Mouse (Mus musculus) lung, embryonic 15.5 days (tissue): ENCODE data around the gene Lrrc3b. TPM values are rescaled to one million over a fixed set of nuclear protein-coding genes. Genes with fewer than 3 reads are reported as not detected.

Experiments used
- ATAC-seq: fragments of 200-750 bp; cut with Nextera tagmentation; 2 replicates; pipeline ENCODE4 v1.8.0; 2017; ENCODE audit warnings: moderate number of reproducible peaks, borderline replicate concordance; ENCODE audit not compliant: low FRiP score, low TSS enrichment; ENCODE audit errors: extremely low read depth
- H3K27ac ChIP-seq: fragments of 300-500 bp; sonication (generic); 2 replicates; pipeline ENCODE4 v1.5.1; 2015; ENCODE audit warnings: moderate library complexity, mild to moderate bottlenecking, inconsistent platforms
- H3K27me3 ChIP-seq: fragments of 300-500 bp; sonication (generic); 2 replicates; pipeline ENCODE4 v1.6.1; 2015; ENCODE audit warnings: inconsistent platforms
- H3K36me3 ChIP-seq: fragments of 300-500 bp; sonication (generic); 2 replicates; pipeline ENCODE4 v1.6.1; 2015; ENCODE audit warnings: inconsistent platforms
- H3K4me1 ChIP-seq: fragments of 300-500 bp; sonication (generic); 2 replicates; pipeline ENCODE4 v1.6.1; 2015; ENCODE audit warnings: inconsistent platforms
- H3K4me2 ChIP-seq: fragments of 300-500 bp; sonication (generic); 2 replicates; pipeline ENCODE4 v1.6.1; 2015; ENCODE audit warnings: inconsistent platforms, mild to moderate bottlenecking, moderate library complexity
- H3K4me3 ChIP-seq: fragments of 300-500 bp; sonication (generic); 2 replicates; pipeline ENCODE4 v1.5.1; 2015; ENCODE audit warnings: mild to moderate bottlenecking, inconsistent platforms
- H3K9ac ChIP-seq: fragments of 300-500 bp; sonication (generic); 2 replicates; pipeline ENCODE4 v1.6.1; 2015; ENCODE audit warnings: inconsistent platforms
- H3K9me3 ChIP-seq: fragments of 300-500 bp; sonication (generic); 2 replicates; pipeline ENCODE4 v1.6.1; 2016; ENCODE audit warnings: inconsistent platforms
- WGBS: fragments of 180-500 bp; shearing (Covaris S2); methylation state at CpG from one replicate; pipeline ENCODE4 v1.1.7; 2015; 5-methylcytosine and 5-hydroxymethylcytosine counted together
- polyA plus RNA-seq: library from polyadenylated mRNA; unstranded; fragments of >200 nt; fragmentation: Nextera tagmentation; extraction: Ambion mirVana; gene quantifications from 2 replicates; pipeline ENCODE4 v1.2.1, GENCODE M21; 2015

Lrrc3b gene
- polyA plus RNA-seq, 1 experiment from 2014 or later: 3.2 TPM

DNA sequence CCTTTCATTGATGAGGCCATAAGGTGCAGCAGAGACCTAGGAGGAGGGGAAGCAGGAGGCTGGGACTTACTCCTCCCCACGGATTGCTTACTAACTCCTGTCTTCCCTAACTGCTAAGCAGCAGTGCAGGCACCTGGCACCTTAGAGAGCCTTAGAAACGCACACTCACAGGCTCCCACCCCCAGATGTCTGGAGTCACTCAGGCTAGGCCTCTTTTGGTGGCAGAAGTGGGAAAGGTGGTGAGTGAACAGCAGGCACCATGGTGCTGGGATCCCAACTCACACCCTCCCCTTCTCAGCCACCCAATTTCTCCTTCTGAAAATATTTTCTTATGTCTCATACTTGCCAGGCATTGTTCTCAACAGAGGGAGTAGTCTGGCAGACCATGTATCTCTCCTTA is 55.7 kb downstream of the Lrrc3b start:
- no peak overlapping the region for H3K9ac ChIP-seq
- no peak overlapping the region for H3K4me3 ChIP-seq
- H3K4me2 ChIP-seq: no peak overlapping the region
- H3K9me3 ChIP-seq: no peaks in the 10 kb centered on the region
- no peak for ATAC-seq
- no peak overlapping the region for H3K27ac ChIP-seq
- no peaks in the 10 kb centered on the region for H3K27me3 ChIP-seq
- H3K36me3 ChIP-seq: no peaks in the 10 kb centered on the region
- H3K4me1 ChIP-seq: no peaks in the 10 kb centered on the region
- 24% methylated on average over 2 of the region's 2 CpGs for WGBS

DNA sequence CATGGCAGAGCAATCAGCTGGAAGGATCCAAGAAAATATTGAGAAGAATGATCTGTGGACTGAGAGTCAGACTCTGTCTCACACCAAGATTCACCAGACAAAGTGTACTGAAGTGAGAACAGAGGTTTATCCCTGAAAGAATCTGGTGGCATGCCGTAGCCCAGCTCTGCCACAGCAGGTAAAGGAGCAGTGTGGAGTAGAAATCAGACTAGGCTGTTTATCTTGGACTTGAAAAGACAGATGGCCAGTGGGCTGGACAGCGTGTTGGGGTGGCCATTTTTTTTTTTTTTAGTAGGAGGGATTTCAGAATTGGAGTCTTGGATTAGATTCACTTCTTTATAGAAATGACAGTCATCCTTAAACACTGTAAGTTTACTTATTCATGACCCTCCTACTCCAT is 61.4 kb downstream of the Lrrc3b start:
- ATAC-seq: no peak
- 55% methylated on average over 2 of the region's 2 CpGs for WGBS
- no peaks in the 10 kb centered on the region for H3K27me3 ChIP-seq

DNA sequence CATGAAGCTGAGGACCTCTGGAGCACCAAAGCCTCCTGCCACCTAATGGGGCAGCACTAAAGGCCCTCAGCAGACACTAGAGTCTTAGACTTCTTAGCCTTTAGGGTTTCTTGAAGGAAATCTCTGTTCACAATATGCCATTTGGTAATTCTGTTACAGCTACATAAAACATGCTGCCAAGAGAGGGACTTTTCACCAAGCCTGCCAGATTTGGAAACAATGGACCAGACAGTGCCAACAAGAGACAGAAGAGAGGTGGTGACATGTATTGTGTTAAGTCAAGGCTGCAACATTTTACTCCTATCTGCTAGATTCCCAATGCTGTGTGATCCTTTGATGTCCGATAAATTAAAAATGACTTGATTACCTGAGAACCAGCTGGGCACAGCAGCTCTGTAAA is 62.0 kb downstream of the Lrrc3b start:
- 86% methylated on average over 1 of the region's 1 CpGs for WGBS

More for the DNA sequence above, 61.4 kb downstream of the Lrrc3b start:
- Histone ChIP-seq H3K36me3 (no peaks in the 10 kb centered on the region), H3K4me1 (no peaks in the 10 kb centered on the region), H3K4me2 (no peak overlapping the region), H3K9ac (no peak overlapping the region), H3K27ac (no peak overlapping the region), H3K4me3 (no peak overlapping the region), H3K9me3 (no peaks in the 10 kb centered on the region)

GRCm38 (mm10) chr14:15374271-15374670 is 64.5 kb downstream of the Lrrc3b start:
- H3K4me1 ChIP-seq: no peaks in the 10 kb centered on the region
- no peak for ATAC-seq

More for the DNA sequence above, 62.0 kb downstream of the Lrrc3b start:
- no peak overlapping the region for H3K27ac ChIP-seq
- no peaks in the 10 kb centered on the region for H3K4me1 ChIP-seq
- no peak for ATAC-seq
- no peak overlapping the region for H3K4me2 ChIP-seq
- no peak overlapping the region for H3K4me3 ChIP-seq
- H3K36me3 ChIP-seq: no peaks in the 10 kb centered on the region
- no peak overlapping the region for H3K9ac ChIP-seq
- no peaks in the 10 kb centered on the region for H3K9me3 ChIP-seq
- no peaks in the 10 kb centered on the region for H3K27me3 ChIP-seq

GRCm38 (mm10) chr14:15372985-15373384 is 65.8 kb downstream of the Lrrc3b start:
- 9% methylated on average over 1 of the region's 1 CpGs for WGBS
- Histone ChIP-seq H3K4me2 (no peak overlapping the region), H3K9me3 (no peaks in the 10 kb centered on the region), H3K27ac (no peak overlapping the region), H3K36me3 (no peaks in the 10 kb centered on the region), H3K27me3 (no peaks in the 10 kb centered on the region), H3K4me3 (no peak overlapping the region), H3K9ac (no peak overlapping the region), H3K4me1 (no peaks in the 10 kb centered on the region)
- no peak for ATAC-seq

More at GRCm38 (mm10) chr14:15374271-15374670, 64.5 kb downstream of the Lrrc3b start:
- H3K4me3 ChIP-seq: no peak overlapping the region
- H3K4me2 ChIP-seq: no peak overlapping the region
- H3K36me3 ChIP-seq: no peaks in the 10 kb centered on the region
- H3K27ac ChIP-seq: no peak overlapping the region
- no peak overlapping the region for H3K9ac ChIP-seq
- H3K9me3 ChIP-seq: no peaks in the 10 kb centered on the region
- H3K27me3 ChIP-seq: no peaks in the 10 kb centered on the region

- Histone ChIP-seq H3K4me2 (no peak overlapping the region), H3K9ac (no peak overlapping the region), H3K4me1 (no peaks in the 10 kb centered on the region), H3K9me3 (no peaks in the 10 kb centered on the region), H3K4me3 (no peak overlapping the region), H3K27me3 (no peaks in the 10 kb centered on the region), H3K27ac (no peak overlapping the region), H3K36me3 (no peaks in the 10 kb centered on the region)
- ATAC-seq: no peak
- 90% methylated on average over 6 of the region's 6 CpGs for WGBS
Measured at GRCm38 (mm10) chr14:15365045-15365444, 73.7 kb downstream of the Lrrc3b start.

- no peaks in the 10 kb centered on the region for H3K36me3 ChIP-seq
- no peak overlapping the region for H3K27ac ChIP-seq
- H3K9me3 ChIP-seq: no peaks in the 10 kb centered on the region
- no peaks in the 10 kb centered on the region for H3K4me1 ChIP-seq
- no peaks in the 10 kb centered on the region for H3K27me3 ChIP-seq
- no peak overlapping the region for H3K9ac ChIP-seq
- H3K4me2 ChIP-seq: no peak overlapping the region
- WGBS: 52% methylated on average over 1 of the region's 1 CpGs
- no peak overlapping the region for H3K4me3 ChIP-seq
- no peak for ATAC-seq
Measured at GRCm38 (mm10) chr14:15359893-15360292, 78.9 kb downstream of the Lrrc3b start.

DNA sequence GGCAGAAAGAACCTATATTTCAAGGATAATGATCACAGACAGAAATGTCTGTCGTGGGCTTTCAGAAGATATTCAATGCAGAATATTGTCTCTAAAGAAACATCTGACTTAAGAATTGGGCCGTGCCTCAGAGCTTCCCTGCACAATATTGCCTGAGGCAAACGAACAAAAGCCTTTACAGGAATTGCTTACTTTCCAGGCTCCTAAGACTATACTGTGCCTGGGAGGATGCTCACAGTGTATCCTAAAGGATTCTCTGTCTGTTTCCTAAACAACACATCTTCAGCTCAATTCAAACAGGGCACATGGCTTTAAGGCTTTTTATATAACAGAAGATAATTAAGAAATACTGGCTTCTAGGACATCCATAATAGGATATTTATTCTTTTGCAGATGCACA is 79.7 kb downstream of the Lrrc3b start:
- H3K4me1 ChIP-seq: no peaks in the 10 kb centered on the region
- ATAC-seq: no peak
- H3K4me2 ChIP-seq: no peak overlapping the region
- no peaks in the 10 kb centered on the region for H3K9me3 ChIP-seq
- H3K27ac ChIP-seq: no peak overlapping the region
- WGBS: 75% methylated on average over 3 of the region's 3 CpGs
- H3K36me3 ChIP-seq: no peaks in the 10 kb centered on the region
- H3K4me3 ChIP-seq: no peak overlapping the region
- no peaks in the 10 kb centered on the region for H3K27me3 ChIP-seq
- no peak overlapping the region for H3K9ac ChIP-seq

GRCm38 (mm10) chr14:15355512-15355911 is 83.3 kb downstream of the Lrrc3b start:
- Histone ChIP-seq H3K36me3 (no peaks in the 10 kb centered on the region), H3K4me2 (no peak overlapping the region), H3K9ac (no peak overlapping the region), H3K4me3 (no peak overlapping the region), H3K27ac (no peak overlapping the region), H3K9me3 (no peaks in the 10 kb centered on the region), H3K4me1 (no peaks in the 10 kb centered on the region), H3K27me3 (no peaks in the 10 kb centered on the region)
- WGBS: 17% methylated on average over 3 of the region's 3 CpGs
- no peak for ATAC-seq

DNA sequence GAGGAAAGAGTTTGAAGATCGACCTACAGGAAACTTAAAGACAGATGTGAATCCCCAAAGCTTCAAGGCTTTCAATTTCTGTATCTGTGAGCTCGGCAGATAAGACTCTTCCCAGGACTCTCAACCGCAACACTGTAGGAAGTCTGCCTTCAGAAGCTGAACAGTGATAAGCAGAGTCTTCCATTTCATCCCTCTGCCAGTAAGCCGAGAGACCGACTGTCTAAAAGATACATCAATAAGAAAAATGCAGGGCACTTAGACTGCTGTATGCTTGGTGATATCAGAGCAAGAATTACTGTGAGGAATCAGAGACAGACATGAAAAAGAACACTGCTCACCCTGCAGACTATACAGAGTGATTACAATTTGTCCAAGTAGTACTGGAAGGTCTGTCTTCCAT is 84.5 kb downstream of the Lrrc3b start:
- WGBS: 33% methylated on average over 5 of the region's 5 CpGs
- no peaks in the 10 kb centered on the region for H3K9me3 ChIP-seq
- no peaks in the 10 kb centered on the region for H3K27me3 ChIP-seq
- no peaks in the 10 kb centered on the region for H3K36me3 ChIP-seq
- no peaks in the 10 kb centered on the region for H3K4me1 ChIP-seq
- no peak overlapping the region for H3K4me2 ChIP-seq
- no peak overlapping the region for H3K9ac ChIP-seq
- H3K27ac ChIP-seq: no peak overlapping the region
- ATAC-seq: no peak
- no peak overlapping the region for H3K4me3 ChIP-seq

DNA sequence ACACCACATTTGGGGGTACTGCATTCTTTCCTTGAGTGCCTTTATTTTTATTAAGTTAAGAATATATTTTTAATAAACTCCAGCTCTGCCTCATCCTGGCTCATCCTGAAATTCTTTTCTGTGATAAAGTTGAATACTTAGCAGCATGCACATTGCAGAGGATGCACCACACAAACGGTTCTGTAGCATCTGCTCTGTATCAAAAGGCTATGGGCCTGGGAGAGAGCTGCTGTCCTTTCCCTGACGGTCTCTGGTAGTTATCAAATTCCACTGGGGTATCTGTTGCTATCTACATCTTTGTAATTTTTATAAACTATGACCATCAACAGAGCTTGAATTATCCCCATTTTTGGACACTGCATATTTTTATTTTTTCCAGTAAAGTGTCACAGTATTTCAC is 105.7 kb downstream of the Lrrc3b start:
- H3K4me2 ChIP-seq: no peak overlapping the region
- H3K9me3 ChIP-seq: no peaks in the 10 kb centered on the region
- H3K27me3 ChIP-seq: no peaks in the 10 kb centered on the region
- no peak for ATAC-seq
- no peak overlapping the region for H3K9ac ChIP-seq
- 58% methylated on average over 2 of the region's 2 CpGs for WGBS
- no peak overlapping the region for H3K27ac ChIP-seq
- H3K36me3 ChIP-seq: no peaks in the 10 kb centered on the region
- no peak overlapping the region for H3K4me3 ChIP-seq
- no peaks in the 10 kb centered on the region for H3K4me1 ChIP-seq

DNA sequence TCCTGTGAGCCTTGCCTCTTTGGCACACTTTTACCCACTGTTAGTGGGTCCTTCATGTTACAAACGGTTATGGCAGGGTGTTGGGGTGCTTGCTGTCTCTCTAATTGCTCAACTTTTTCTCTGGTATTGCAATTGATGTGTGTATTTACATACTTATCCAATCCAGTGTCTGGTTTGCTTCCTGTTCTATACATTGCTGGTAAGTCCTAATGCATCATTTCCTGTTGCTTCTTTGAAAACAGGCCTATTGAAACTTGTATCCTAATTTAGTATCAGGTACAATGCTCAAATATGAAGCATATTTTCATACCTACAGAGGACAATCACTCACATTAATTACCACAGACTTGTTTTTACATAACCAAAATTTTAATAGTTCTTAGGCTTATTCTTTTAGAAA is 107.4 kb downstream of the Lrrc3b start:
- H3K27ac ChIP-seq: no peak overlapping the region
- H3K4me3 ChIP-seq: no peak overlapping the region
- 29% methylated on average over 1 of the region's 1 CpGs for WGBS
- no peaks in the 10 kb centered on the region for H3K4me1 ChIP-seq
- no peak for ATAC-seq
- no peaks in the 10 kb centered on the region for H3K9me3 ChIP-seq
- no peak overlapping the region for H3K4me2 ChIP-seq
- H3K9ac ChIP-seq: no peak overlapping the region
- H3K27me3 ChIP-seq: no peaks in the 10 kb centered on the region
- no peaks in the 10 kb centered on the region for H3K36me3 ChIP-seq

GRCm38 (mm10) chr14:15330155-15330554 is 108.6 kb downstream of the Lrrc3b start:
- no peak overlapping the region for H3K27ac ChIP-seq
- WGBS: 44% methylated on average over 1 of the region's 1 CpGs
- no peaks in the 10 kb centered on the region for H3K27me3 ChIP-seq
- no peak overlapping the region for H3K9ac ChIP-seq
- no peak for ATAC-seq
- H3K4me3 ChIP-seq: no peak overlapping the region
- no peak overlapping the region for H3K4me2 ChIP-seq
- no peaks in the 10 kb centered on the region for H3K4me1 ChIP-seq
- no peaks in the 10 kb centered on the region for H3K9me3 ChIP-seq
- H3K36me3 ChIP-seq: no peaks in the 10 kb centered on the region
